Mouse (Mus musculus): Measurements from ENCODE around the gene Ctsl. TPM values are rescaled to one million over a fixed set of nuclear protein-coding genes. Genes with fewer than 3 reads are reported as not detected.

Gene Ctsl
- total RNA-seq (2021) (100 to 1,000 TPM; 215 to 516 TPM), polyA plus RNA-seq (2012; rRNA removed) (61.3 and 81.3 TPM in 2 replicates)
- long read RNA-seq, transcript Ctsl-201 (8 exons, 1,971 nt) = major isoform, 115 of 127 reads
- long read RNA-seq, partial matches to known transcripts = 10 of 127 reads
- long read RNA-seq, other reads (novel, unspliced or antisense) = 2 of 127 reads

- peak; percentile 97 for DNase-seq
Observed at GRCm38 (mm10) chr13:64370173-64370940, at the start of gene Ctsl. Ctsl (minus strand) TSS chr13:64370890.

GRCm38 (mm10) chr13:64416955-64417601 is 46.4 kb upstream of the Ctsl start:
- no peak for DNase-seq

DNA sequence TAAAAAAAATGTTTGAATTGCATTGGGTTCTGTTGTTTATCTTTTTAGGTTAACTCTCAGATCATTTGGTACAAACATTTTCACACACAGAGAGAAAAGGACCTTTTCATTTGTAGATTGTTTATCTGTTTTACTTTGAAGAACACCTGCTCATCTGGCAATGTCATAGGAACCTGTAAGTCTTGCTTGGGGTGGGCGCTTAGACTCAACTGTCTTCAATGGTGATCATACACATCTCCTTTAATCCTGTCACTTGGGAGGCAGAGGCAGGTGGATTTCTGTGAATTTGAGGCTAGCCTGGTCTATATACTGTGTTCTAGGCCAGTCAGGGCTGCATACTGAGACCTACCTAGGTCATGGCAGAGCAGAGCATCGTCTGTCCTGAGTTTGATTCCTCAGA is 45.0 kb upstream of the Ctsl start:
- no peak for DNase-seq

- no peak for DNase-seq
Observed at GRCm38 (mm10) chr13:64412752-64413257, 42.1 kb upstream of the Ctsl start.

- DNase-seq = no peak
Observed at GRCm38 (mm10) chr13:64411282-64411681, 40.6 kb upstream of the Ctsl start.

GRCm38 (mm10) chr13:64410604-64411003 is 39.9 kb upstream of the Ctsl start:
- DNase-seq = no peak

GRCm38 (mm10) chr13:64407992-64408391 is 37.3 kb upstream of the Ctsl start:
- DNase-seq = no peak

DNA sequence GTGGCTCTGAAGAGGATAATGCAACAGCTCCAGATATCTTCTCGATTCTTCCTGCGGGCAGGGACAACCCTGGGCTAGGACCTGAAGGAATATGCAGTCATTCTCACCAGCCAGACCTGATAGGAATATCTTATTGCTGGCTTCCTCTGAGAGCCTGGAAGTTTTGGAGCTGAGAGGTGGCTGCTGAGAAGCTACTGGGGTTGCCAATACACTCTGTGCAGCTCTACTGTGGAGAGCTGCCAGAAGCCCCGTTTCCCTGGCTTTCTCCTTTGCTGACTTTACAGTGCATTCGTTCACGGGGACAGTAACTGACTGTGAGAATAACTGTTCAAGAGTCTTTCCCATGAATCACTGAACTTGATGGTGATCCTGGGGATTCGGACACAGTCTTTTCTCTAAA is 34.9 kb upstream of the Ctsl start:
- DNase-seq = no peak

DNA sequence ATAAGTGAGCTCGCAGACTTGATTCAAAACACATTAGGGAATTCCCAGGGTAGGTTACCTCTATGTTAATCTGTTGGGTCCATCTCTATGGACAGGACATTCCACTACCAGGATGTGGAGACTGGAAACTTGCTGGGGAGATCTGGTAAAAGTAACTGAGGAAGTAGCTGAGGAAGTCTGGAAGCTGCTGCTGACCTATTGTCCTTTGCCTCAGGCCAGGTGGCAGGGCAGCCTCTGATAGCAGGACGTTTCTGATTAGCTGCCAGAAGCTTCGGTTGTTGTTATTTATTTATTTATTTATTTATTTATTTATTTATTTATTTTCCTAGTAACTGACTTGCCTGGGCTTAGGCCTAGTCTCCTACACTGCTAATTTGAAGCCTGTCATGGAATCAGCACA is 32.8 kb upstream of the Ctsl start:
- no peak for DNase-seq

DNA sequence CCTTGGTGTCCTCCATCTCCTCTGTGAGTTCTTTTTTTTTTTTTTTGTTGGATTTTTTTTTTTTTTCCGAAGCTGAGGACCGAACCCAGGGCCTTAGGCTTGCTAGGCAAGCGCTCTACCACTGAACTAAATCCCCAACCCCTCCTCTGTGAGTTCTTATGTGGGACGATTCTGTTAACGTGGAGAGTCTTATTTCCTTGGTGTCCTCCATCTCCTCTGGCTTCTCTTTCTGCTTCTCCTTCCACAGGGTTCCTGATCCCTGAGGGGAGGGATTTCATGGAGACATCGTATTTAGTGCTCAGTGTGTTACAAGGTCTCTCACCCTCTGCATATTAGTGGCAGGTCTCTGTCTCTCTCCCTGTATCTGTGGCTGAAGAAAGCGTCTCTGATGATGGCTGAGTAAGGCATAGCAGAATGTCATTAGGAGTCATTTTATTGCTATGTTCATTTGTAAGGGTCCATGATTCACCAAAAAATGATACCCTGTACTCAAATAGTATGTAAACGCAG is 32.3 kb upstream of the Ctsl start:
- no peak for DNase-seq

- DNase-seq = no peak
Observed at GRCm38 (mm10) chr13:64402504-64402949, 31.8 kb upstream of the Ctsl start.

DNA sequence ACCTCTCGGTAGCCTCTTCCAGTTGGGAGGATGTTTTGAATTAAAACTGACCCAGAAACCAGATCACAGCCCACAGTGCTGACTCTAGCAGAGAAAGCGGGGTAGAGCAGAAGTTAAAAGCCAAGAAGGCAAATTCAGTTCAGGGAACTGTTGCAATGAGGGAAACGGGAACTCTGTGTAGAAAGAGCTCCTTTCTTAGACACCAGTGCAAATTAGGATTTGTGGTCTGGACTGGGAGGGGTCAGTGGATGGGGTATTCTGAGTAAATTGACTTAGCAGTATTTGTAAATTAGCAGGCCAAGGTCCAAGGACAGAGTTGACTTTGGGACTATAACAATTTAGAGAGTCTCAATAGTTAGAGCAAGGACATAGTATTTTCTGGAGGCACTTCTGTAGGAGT is 31.3 kb upstream of the Ctsl start:
- DNase-seq = no peak

DNA sequence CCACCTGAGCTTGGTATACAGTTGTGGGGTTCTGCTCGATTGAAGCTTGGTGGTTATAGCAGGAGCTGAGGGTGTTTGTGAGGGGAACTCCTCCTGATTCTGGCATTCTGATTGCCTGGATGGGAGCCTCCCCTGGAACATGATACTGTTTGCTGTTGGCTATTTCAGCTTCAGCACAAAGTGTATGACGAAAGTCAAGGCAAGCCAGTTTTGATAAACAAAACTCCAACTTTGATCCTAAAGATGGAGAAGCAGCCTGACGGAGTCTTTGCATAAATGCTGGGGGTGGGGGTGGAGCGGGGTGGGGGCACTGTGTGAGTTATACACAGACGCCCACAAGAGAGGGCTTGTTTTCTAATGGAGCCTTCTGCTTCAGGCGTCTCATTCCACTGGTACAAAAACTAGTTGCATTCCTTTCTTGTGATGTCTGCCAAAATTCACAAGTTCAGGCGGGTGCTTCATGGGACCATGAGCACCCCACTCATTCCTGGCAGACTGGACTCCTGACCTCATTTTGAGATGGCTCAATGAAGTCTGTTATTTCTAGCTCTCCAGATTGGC is 30.2 kb upstream of the Ctsl start:
- DNase-seq = peak; percentile 32

DNA sequence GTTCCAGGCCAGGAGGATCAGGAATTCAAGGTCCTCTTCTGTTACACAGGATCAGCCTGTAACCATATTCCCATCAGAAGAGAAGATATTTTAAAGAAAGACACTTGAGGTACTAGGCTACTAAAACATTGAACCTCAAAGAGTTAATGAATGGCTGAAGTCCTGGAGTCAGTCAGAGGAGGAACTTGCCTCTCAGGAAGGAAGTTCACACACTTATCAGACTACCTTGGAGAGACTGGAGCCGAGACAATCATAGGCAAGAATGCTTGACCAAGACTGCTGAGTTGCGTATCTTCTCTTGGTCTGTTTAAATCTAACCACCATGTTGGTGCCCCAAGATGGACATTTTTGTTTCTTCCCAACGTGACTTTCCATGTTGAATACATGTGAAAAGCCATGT is 29.2 kb upstream of the Ctsl start:
- no peak for DNase-seq

GRCm38 (mm10) chr13:64398065-64398464 is 27.4 kb upstream of the Ctsl start:
- DNase-seq = peak; percentile 31

GRCm38 (mm10) chr13:64396979-64397378 is 26.3 kb upstream of the Ctsl start:
- DNase-seq = no peak

DNA sequence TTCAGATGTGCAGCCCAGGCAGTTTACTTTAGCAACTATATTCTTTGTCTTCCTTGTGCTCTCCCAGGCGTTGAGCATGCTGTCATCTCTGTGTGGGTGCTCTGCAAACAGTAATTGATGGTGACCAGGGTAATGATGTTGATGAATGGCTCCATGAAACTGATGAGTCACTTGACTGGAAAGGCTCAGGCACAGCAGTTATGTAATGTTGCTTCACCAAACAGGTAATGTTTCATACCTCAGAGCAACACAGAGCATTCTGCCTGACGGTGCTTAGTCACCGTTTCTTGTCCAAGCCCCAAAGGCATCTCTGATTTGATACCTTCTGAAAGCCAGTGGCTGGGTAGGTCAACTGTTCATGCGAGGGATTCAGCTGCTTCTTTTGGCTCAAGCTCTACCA is 17.7 kb upstream of the Ctsl start:
- peak; percentile 13 for DNase-seq

DNA sequence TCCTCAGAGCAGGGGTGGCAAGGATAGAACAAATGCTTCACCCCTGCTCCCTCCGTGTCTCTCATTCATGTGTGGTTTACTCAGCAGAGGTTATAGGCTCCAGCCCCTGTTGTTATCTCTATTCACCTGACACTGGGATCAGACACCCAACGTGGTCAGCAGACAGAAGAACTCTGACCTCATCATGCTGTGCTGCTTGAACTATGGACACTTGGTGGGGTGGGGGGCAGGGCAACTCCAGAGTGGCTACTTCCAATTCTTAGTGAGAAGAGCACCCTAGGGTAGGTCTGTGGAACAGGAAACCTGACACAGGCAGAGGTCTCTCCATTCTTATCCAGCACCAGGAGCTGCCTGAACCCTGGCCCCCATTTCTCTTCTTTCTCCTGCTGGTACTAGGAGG is 15.4 kb upstream of the Ctsl start:
- DNase-seq = no peak

DNA sequence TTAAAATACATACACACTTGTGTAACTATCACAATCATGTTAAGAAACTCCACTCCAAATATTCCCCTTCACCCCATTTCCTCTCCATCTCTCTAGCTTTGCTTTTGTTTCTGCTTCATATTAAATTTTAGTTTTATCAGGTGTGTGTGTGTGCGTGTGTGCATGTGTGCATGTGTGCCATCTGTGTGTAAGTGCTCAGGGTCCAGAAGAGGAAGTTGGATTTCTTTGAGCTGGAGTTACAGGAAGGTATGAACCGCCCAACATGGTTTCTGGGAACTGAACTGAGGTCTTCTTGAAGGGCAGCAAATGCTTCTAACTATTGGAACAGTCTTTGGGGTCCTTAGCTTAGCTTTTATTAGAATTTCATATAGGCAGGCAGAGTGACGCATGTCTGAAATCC is 14.2 kb upstream of the Ctsl start:
- DNase-seq = no peak

GRCm38 (mm10) chr13:64380251-64380650 is 9.6 kb upstream of the Ctsl start:
- DNase-seq = no peak

GRCm38 (mm10) chr13:64378601-64379000 is 7.9 kb upstream of the Ctsl start:
- no peak for DNase-seq

DNA sequence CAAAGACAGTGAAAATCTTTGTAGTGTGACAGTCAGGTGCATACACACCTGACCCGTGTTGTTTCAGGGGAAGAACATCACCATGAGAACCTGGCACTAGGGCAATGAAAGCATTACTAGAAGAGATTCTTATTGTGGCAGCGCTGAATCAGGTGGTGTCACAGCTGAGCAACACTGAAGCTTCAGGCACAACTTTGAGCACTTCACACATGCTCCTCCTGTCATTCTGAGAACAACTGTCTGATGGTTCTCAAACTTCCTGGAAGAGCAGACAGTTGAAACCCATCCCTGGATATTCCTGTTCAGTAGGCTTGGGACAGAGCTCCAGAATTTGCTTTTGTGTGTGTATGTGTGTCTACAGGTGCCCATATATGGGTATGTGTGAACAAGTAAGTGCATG is 5.8 kb upstream of the Ctsl start:
- no peak for DNase-seq

DNA sequence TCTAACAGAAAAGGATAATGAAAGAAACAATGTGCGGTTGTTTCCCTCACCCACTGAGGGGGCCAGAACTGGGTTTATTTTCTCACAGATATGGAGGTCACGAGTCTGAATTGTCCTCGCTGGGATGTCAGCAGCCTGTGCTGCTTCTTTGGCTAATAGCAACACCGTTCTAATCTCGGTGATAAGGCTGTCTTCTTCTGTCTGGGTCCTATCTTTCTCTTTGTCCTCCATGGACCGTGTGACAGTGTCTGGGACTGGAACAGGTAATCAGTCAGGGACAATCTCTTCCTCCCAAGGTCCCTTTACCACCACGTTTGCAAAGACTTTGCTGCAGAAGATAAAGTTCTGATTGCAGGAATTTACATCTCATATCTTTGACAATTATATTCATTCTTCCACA is 4.5 kb upstream of the Ctsl start:
- DNase-seq = no peak
